Mouse (Mus musculus) adrenal gland (tissue): Measurements from ENCODE around the gene Gpatch2.

ENCODE experiments used
- intact Hi-C: fragments of 180-260 bp; cut with DNase I; formaldehyde crosslinking; loops from one replicate; pipeline ENCODE4 v1.15.1; 2025

Gpatch2 gene

GRCm38 (mm10) chr1:187365424-187365823, 150.1 kb downstream of the Gpatch2 start:
- intact Hi-C loops, result no loop called here

- intact Hi-C loops, result no loop called here
Observed at GRCm38 (mm10) chr1:187366806-187367205, 151.5 kb downstream of the Gpatch2 start.

DNA sequence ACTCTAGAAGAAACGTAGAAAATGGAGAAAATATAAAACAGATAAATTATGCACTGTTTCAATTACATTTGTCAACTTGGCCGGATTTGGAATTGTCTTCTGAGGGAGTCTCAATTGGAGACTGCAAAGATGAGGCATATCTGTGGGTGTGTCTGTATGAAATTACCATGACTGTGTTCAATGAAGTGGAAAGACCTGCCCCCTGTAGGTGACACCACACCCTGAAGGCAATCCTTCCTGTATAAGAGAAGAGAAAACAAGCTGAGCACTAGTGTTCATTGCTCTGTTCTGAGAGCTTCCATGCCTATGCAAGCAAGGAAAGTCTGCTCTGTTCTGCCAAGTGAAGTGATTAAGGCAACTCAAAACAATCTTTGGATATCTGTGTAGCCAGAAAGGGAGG, 153.7 kb downstream of the Gpatch2 start:
- intact Hi-C loops, result no loop called here

DNA sequence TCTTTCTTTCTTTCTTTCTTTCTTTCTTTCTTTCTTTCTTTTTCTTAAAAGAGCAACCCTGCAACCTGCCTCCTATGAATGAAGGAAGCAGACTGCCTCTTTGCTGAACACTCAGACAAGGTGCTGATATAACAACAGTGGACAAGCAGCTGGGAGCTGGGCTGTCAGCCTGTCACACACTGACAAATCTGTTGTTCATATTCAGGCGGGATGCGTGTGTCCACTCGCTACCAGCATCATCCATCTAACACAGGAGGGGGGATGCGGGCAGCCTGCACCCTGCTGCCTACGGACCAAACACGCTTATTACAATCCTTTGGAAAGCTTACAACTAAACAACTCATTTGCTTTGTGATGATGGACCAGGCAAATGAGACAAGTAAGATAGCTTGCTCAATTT, 158.2 kb downstream of the Gpatch2 start:
- intact Hi-C loops, result no loop called here

GRCm38 (mm10) chr1:187374418-187374817, 159.1 kb downstream of the Gpatch2 start:
- intact Hi-C loops, result no loop called here

- intact Hi-C loops, result no loop called here
Observed at GRCm38 (mm10) chr1:187376946-187377671, 161.8 kb downstream of the Gpatch2 start.

- intact Hi-C loops, result no loop called here
Observed at GRCm38 (mm10) chr1:187377865-187378524, 162.7 kb downstream of the Gpatch2 start.

DNA sequence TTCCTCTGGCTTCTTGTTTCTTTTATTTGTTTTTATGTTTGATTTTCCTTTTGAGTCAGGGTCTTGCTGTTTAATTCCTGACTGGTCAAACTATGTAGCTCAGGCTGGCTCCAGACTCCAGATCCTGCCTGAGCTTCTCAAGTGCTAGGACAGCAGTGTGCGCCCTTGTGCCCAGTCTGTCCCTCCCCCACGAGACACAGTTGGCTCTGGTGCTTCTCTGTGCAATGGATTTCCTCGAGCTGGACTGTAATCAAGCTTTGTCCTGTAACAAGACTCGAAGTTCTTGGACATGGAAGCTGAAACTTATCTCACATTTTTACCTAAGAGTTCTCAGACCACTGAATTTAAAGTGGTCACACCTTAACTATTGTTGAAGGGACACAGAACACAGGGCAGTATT, 174.2 kb downstream of the Gpatch2 start:
- intact Hi-C loops, result no loop called here

DNA sequence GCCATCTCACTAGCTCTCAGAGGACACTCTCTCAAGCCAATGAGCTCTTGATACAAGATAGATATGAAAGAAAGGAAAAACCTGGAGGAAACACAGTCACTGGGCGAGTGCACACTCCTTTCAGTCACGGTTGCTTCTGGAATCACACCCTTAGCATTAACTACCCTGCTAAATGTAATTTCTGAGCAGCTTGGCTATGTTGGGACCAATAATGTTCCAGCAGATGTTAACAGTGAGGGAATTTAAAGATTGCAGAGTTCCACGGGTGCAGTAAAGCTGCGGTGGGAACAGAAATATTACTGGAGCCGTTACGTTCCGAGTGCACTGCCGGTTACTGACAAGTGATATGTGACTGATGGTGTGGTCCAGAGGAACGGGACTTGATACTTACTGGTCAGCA, 185.5 kb downstream of the Gpatch2 start:
- intact Hi-C loops, result no loop called here
